Mouse (Mus musculus): ENCODE measurements around the gene Syn3.

The Syn3 gene

GRCm38 (mm10) chr10:86374061-86374460, 124.6 kb downstream of the Syn3 start:
- no peak for DNase-seq (ENCODE audit: extremely low read depth, low read depth, low spot score)

GRCm38 (mm10) chr10:86371561-86371960, 127.1 kb downstream of the Syn3 start:
- no peak for DNase-seq (ENCODE audit: extremely low read depth, low read depth, low spot score)

DNA sequence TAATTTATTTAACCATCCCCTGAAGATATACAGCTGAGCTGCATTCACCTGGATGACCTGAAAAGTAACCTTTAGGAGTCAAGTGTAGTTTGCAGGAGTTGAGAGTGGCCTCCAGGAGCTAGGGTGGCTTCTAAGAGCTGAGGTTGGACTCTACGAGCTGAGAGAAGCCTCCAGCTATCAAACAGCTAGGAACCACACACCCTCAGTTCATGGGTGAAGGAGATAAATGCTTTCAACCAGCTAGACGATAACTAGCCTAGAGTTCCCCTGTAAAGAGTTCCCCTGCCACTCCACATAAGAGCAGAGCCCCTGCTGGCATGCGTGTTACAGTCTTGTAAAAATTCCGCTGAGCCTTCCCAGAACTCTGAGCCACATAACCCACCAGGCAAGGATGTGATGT, 129.3 kb downstream of the Syn3 start:
- no peak for DNase-seq (ENCODE audit: extremely low read depth, low read depth, low spot score)

GRCm38 (mm10) chr10:86368811-86369210, 129.9 kb downstream of the Syn3 start:
- no peak for DNase-seq (ENCODE audit: extremely low read depth, low read depth, low spot score)

GRCm38 (mm10) chr10:86367346-86367745, 131.3 kb downstream of the Syn3 start:
- no peak for DNase-seq (ENCODE audit: extremely low read depth, low read depth, low spot score)

DNA sequence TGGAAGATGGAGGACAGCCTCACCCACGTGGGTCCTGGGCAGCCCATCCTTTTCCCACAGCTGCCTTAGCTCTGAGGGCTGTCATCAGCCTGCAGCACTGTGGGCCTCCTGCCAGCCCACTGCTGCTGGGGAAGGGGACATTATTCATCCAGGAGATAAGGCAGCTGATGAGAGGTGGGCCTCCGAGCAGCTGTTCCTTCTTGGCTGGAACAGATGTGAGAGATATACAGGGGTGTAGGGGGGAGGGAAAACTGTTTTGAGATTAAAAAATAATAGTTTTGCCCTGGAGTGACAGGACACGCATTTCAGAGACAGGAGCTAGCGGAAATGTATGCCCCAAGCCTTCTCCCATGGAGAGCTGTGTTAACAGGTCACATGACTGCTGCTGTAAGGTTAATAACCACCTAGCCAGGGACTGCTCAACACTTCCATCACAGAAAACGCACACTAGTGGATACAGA, 133.0 kb downstream of the Syn3 start:
- no peak for DNase-seq (ENCODE audit: extremely low read depth, low read depth, low spot score)

DNA sequence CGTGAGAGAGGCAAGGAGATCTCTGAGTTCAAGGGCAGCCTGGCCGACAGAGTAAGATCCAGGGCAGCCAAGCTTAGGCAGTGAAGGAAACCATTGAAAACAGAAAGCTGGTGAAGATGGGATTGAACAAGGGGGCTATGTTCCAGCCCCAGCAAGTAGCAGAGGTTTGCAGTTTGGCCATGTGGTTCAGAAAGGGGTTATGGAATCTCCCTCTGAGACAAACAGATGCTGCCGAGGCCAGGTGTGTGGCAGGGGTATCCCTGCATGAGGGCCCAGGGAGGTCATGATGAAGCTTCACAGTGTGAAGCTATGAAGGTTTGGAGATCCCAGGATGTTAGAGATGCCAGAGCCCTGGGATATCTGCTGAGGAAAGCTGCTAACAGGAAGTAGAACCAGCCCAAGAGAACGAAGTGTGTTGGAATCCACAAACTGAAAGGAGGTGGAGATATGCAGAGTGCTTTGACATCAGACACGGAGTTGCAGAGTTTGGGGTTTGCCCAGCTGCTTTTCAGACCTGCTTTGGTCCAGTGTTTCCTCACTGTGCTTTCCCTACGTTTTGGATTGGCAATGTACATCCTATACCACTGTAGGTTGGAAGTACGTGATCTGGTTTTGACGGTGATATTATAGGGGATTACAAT, 134.9 kb downstream of the Syn3 start:
- DNase-seq (ENCODE audit: extremely low read depth, low read depth, low spot score): no peak

DNA sequence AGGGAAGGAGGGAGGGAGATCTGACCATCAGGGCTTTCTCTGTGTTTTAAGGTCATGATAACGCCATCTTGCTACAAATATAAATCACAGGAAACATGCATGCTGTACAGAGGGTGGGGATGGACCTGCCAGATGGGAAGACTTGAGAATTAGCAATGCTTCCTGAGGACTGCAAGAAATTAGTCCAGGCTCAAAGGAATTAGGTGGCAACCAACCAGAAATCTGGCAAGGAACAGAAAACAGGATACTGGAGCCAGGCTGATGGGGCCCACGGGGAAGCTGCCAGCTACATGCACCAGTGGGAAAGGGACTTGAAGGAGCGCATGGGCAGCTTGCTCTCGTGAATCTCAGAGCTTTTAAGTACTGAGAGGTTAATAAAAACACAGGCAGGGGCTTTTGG, 139.0 kb downstream of the Syn3 start:
- DNase-seq (ENCODE audit: extremely low read depth, low read depth, low spot score): no peak

GRCm38 (mm10) chr10:86359208-86359607, 139.5 kb downstream of the Syn3 start:
- no peak for DNase-seq (ENCODE audit: extremely low read depth, low read depth, low spot score)

DNA sequence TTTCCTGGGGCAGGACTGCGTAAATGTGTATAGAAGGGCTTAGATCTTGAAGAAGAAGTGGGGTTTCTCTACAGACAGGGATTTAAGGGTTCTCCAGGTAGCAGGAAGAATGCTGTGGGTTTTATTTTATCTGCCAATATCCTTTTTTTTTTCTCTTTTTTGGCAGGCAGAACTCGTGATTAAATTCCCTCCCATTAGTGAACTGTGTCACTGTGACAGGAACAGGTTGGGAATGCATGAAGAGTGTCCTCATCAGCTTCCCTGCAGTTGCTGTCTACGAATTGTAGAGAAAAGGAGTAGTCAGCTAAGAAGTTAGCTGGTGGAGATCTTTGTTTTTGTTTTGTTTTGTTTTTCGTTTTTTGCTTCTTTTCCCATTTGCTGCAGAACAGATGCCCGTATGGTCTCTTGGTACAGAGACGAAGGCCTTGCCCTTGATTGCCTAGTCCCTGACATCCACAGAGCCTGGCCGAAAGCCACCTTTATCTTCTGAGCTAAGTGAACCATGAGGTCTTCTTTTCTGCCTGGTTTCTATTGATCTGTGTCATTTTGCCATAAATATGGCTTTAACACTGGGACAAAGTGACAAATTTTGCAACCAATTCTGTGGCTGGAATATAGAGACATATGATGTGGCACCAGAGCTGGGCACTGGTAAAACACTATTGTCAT, 140.3 kb downstream of the Syn3 start:
- DNase-seq (ENCODE audit: extremely low read depth, low read depth, low spot score): no peak

GRCm38 (mm10) chr10:86356819-86357563, 141.7 kb downstream of the Syn3 start:
- DNase-seq (ENCODE audit: extremely low read depth, low read depth, low spot score): no peak

- DNase-seq (ENCODE audit: extremely low read depth, low read depth, low spot score): no peak
Measured at GRCm38 (mm10) chr10:86352521-86352920, 146.2 kb downstream of the Syn3 start.

- DNase-seq (ENCODE audit: extremely low read depth, low read depth, low spot score): no peak
Measured at GRCm38 (mm10) chr10:86351287-86351686, 147.4 kb downstream of the Syn3 start.

DNA sequence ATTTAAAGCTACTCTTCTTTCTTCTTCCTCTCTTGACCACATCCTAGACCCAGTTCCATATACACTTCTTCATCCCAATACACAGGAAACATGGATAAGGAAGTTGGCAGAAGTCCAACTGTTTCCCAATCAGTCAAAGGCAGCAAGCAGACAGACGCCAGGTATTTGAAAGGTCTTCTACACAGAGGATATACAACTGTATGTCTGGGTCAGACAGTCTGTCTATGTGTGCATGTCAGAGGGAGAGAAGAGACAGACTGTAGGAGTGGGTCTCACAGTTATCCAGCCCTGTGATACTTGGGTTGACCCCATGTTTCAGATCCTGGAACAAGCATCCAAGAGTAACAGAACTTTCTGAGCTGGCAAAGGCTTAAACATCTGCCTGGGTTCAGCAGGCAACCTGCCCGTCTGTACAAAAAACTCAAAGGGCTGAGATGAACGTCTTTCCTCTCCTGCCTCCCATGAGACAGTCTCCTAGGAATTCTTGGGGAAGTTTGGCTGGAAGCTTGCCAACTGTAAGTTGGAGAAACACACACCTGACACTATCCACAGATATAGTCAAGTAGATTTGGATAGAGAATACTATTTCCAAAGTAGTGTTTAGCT, 152.4 kb downstream of the Syn3 start:
- DNase-seq (ENCODE audit: extremely low read depth, low read depth, low spot score): no peak

- no peak for DNase-seq (ENCODE audit: extremely low read depth, low read depth, low spot score)
Measured at GRCm38 (mm10) chr10:86345645-86346044, 153.1 kb downstream of the Syn3 start.

DNA sequence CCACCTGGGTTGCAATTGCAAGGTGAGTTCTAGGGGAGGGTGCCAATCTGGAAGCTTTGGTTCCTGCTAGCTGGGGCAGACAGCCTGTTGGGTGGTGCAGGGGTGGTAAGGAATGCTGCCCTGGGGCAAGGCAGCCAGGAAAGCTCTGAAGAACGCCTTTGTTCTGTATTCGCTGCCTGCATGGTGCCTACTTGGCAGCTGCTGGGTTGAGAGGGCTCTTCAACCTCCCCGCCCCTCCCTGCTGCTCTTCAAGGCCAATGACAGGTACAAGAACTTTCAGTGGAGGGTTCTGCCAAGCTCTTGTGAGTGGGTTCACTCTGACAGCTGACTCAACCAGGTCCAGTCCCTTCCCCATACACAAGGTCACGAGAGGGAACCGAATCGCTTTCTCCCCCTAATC, 154.0 kb downstream of the Syn3 start:
- DNase-seq (ENCODE audit: extremely low read depth, low read depth, low spot score): no peak

DNA sequence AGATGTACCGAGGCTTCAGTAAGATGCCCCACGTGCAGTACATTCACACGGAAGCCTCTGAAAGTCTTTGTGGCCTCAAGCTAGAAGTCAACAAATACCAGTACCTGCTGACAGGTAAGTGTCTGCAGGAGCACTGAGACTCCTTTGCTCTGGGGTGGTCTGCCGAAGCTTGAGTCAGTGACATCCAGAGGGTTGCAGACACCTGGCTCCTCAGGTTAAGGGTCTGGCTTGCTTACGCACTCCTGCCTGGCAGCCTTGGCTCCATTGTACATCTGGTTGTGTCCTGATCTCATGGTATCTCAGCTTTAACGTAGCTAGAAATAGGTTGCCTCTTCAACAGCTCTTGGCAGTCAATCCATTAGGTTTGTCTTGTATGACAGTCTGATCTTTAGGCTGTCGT, 154.8 kb downstream of the Syn3 start:
- no peak for DNase-seq (ENCODE audit: extremely low read depth, low read depth, low spot score)

GRCm38 (mm10) chr10:86343362-86343761, 155.3 kb downstream of the Syn3 start:
- DNase-seq (ENCODE audit: extremely low read depth, low read depth, low spot score): no peak

DNA sequence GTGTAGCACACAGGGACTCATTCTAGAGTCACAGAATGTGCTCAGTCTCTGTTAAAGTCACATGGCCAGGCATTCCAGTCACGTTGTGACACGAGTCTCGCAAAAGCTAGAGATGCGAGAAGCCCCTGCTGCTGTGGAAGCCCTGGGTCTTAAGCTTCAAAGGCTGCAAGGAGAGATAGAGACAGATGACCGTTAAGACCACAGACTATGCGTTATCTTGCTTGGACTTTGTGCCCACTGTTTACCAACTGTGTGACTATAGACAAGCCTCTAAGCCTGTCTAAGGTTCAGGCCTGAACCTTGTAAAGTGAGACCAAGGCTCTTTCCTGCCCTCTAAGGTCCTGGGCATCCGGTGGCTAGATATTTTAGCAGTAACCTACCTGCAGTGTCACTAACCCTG, 156.0 kb downstream of the Syn3 start:
- DNase-seq (ENCODE audit: extremely low read depth, low read depth, low spot score): no peak

DNA sequence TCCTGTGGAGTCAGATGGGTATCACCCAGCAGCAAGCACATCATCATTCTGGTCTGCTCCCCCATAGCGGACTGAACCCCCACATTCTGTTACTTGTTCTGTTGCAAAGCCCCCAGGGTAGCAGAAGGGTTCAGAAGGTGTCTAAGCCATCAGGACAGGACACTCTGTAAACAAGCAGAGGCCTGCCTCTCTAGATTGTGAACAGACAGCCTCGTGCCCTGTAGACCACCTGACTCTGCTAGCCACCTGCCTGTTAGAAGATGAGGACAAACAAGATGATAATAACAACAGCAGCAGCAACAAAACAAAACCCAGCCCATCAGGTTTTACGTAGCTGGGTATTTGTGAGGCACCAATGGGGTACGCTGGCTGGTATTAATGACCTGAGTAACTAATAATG, 156.5 kb downstream of the Syn3 start:
- DNase-seq (ENCODE audit: extremely low read depth, low read depth, low spot score): no peak

DNA sequence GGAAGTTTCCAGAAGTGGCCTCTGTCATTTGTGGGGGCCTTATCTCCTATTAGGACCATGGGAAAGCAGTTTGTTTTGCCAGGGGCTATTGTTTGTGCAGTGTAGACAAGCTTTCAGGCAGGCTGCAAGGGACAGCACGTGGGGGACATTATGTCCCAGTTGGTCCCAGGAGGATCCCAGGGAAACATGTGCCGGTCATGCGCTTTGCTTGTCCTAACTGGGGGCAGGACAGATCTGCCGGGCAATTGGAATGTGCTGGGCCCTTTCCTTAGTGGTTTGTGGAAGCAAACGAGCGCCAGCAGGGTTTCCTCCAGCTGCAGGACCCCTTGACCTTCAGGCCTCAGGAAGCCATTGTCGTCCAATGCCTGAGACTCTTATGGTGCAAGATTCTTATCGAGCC, 157.1 kb downstream of the Syn3 start:
- no peak for DNase-seq (ENCODE audit: extremely low read depth, low read depth, low spot score)
